ENCODE assay signal across 9 mouse cellular contexts in genomic region chr11:75571126-75571990, GRCm38 (mm10). TPM values are rescaled to one million over a fixed set of nuclear protein-coding genes. Genes with fewer than 3 reads are reported as not detected.
DNase-seq lines count a peak whose midpoint lies in the region; ATAC-seq and TF ChIP-seq lines count a peak whose summit lies in the region.
"Had no signal": no experiment of that assay in that cellular context is flagged by ENCODE, and none has a peak within 500 bp of the region (broad histone marks: within the 10 kb centered on the region; RNA-seq: fewer than 3 reads in every experiment).

No protein-coding gene starts in this region.

- no peak overlapping the region for H3ac ChIP-seq in C2C12 (ENCODE audit: control insufficient read depth, insufficient read length, low read depth)

- no peak for TF ChIP-seq CTCF in C2C12 (IDR thresholded peaks at IDR 0.05; ENCODE audit: control insufficient read depth, insufficient read depth, insufficient read length)

- no peak overlapping the region for H3K4me3 ChIP-seq in heart, embryonic 12.5 days
- no peak overlapping the region for H3K4me3 ChIP-seq in C2C12 (ENCODE audit: insufficient read depth, poor library complexity, severe bottlenecking)
- H3K4me3 ChIP-seq: neural tube, embryonic 12.5 days had no signal

- no peak for ATAC-seq in heart, embryonic 12.5 days (ENCODE audit: insufficient number of reproducible peaks, low FRiP score)

- no peak overlapping the region for H3K4me2 ChIP-seq in heart, embryonic 12.5 days

- H3K4me1 ChIP-seq in heart, embryonic 12.5 days (replicated peaks): peaks cover 38% of the 10 kb centered on the region

- peaks cover 56% of the 10 kb centered on the region for H3K27me3 ChIP-seq in heart, embryonic 12.5 days (replicated peaks)
- H3K27me3 ChIP-seq in C2C12 (ENCODE audit: control insufficient read depth, insufficient read depth, insufficient read length): no peaks in the 10 kb centered on the region
- H3K27me3 ChIP-seq: neural tube, embryonic 12.5 days had no signal

- no peaks in the 10 kb centered on the region for H3K79me2 ChIP-seq in C2C12 (ENCODE audit: control insufficient read depth, insufficient read depth)

- no peaks in the 10 kb centered on the region for H3K79me3 ChIP-seq in C2C12 (ENCODE audit: low read depth)

- peak; percentile 54 to 81 for DNase-seq in heart, adult 18-20 months
- DNase-seq in cerebellum, postnatal 10 days: peak; percentile 68 to 70
- DNase-seq in lung, adult 18-20 months: peak; percentile 75
- no peak for DNase-seq in right cerebral cortex, postnatal 36 days (ENCODE audit: low spot score in 2 of 2)
- no peak for DNase-seq in kidney, postnatal 25 days
- no peak for DNase-seq in kidney, postnatal 14 days

- H3K9me3 ChIP-seq in heart, embryonic 12.5 days (replicated peaks): no peaks in the 10 kb centered on the region
- H3K9me3 ChIP-seq: neural tube, embryonic 12.5 days had no signal

- WGBS in heart, embryonic 12.5 days: 63% methylated on average over 13 of the region's 14 CpGs

- no peak overlapping the region for H3K9ac ChIP-seq in heart, embryonic 12.5 days
- H3K9ac ChIP-seq: neural tube, embryonic 12.5 days had no signal

- H3K36me3 ChIP-seq in heart, embryonic 12.5 days: no peaks in the 10 kb centered on the region
- peaks cover 5% of the 10 kb centered on the region for H3K36me3 ChIP-seq in C2C12 (ENCODE audit: control insufficient read depth, insufficient read depth)

- H3K27ac ChIP-seq in heart, embryonic 12.5 days (ENCODE audit: poor library complexity, severe bottlenecking): no peak overlapping the region
- H3K27ac ChIP-seq: neural tube, embryonic 12.5 days had no signal

TF ChIP-seq in C2C12, 6 proteins besides CTCF, POLR2A, EP300 and RAD21:
- TF ChIP-seq FOSL1 (IDR thresholded peaks at IDR 0.05; ENCODE audit: insufficient read depth, low read length, poor library complexity, severe bottlenecking) (no peak), CEBPB (IDR thresholded peaks at IDR 0.05; ENCODE audit: low read depth) (peak; percentile 94)

RNA-seq across cellular contexts. Expression of gene Pitpna, which starts 16.5 kb away (rescaled TPM):
- total RNA-seq in heart, adult 18-20 months (2021): 100 to 1,000 TPM in 1 of 2 experiments, 10 to 100 TPM in 1; 98.2 to 107 TPM
- polyA plus RNA-seq in heart, embryonic 12.5 days (2016; fragmentation: Nextera tagmentation; extraction: Ambion mirVana): 75.3 and 80.1 TPM in 2 replicates
- polyA plus RNA-seq in C2C12 (2012; fragmentation: generic; extraction: Trizol): 118 TPM

RNA-seq across cellular contexts. Expression of gene Slc43a2, which starts 39.9 kb away (rescaled TPM):
- 10 to 100 TPM; 16.2 to 17.3 TPM for total RNA-seq in heart, adult 18-20 months (2021)
- polyA plus RNA-seq in heart, embryonic 12.5 days (2016; fragmentation: Nextera tagmentation; extraction: Ambion mirVana): 4.1 and 4.3 TPM in 2 replicates
- polyA plus RNA-seq in C2C12 (2012; fragmentation: generic; extraction: Trizol): 2.2 TPM

RNA-seq across cellular contexts. Expression of gene Scarf1, which starts 58.0 kb away (rescaled TPM):
- 1 to 10 TPM; 6.6 to 6.8 TPM for total RNA-seq in heart, adult 18-20 months (2021)
- 12.3 and 13.8 TPM in 2 replicates for polyA plus RNA-seq in heart, embryonic 12.5 days (2016; fragmentation: Nextera tagmentation; extraction: Ambion mirVana)
- polyA plus RNA-seq in C2C12 (2012; fragmentation: generic; extraction: Trizol): 0.11 TPM

RNA-seq across cellular contexts. Expression of gene Inpp5k, which starts 59.4 kb away (rescaled TPM):
- 10 to 100 TPM; 24.1 to 28.3 TPM for total RNA-seq in heart, adult 18-20 months (2021)
- polyA plus RNA-seq in heart, embryonic 12.5 days (2016; fragmentation: Nextera tagmentation; extraction: Ambion mirVana): 17.3 and 17.5 TPM in 2 replicates
- polyA plus RNA-seq in C2C12 (2012; fragmentation: generic; extraction: Trizol): 8.9 TPM

Comparison
In these comparisons a context has a peak if more than half of its experiments do, and no peak if none do; other contexts are left out.
1. DNase-seq: peak in heart, adult 18-20 months (2 of 2), cerebellum, postnatal 10 days (2 of 2) and lung, adult 18-20 months (2 of 2); none in right cerebral cortex, postnatal 36 days (0 of 2), kidney, postnatal 25 days (0 of 2) and kidney, postnatal 14 days (single experiment).
2. RNA of gene Scarf1, which starts 58.0 kb away (polyA plus RNA-seq): 12.3 to 13.8 TPM in heart, embryonic 12.5 days; 0.11 TPM in C2C12 (single experiment); every median in the first group is over 10 times any median in the second.